Mouse (Mus musculus): ENCODE measurements around the gene Bmp6.

GRCm38 (mm10) chr13:38363869-38364268, 19.0 kb downstream of the Bmp6 start:
- TF ChIP-seq CTCF (IDR thresholded peaks at IDR 0.05; ENCODE audit: low read depth) = no peak
- TF ChIP-seq EP300 (IDR thresholded peaks at IDR 0.05; ENCODE audit: low read depth) = no peak

Data from heart, postnatal 0 days (tissue).